Mouse (Mus musculus) lung, postnatal 25 days (tissue): ENCODE measurements around the gene Olfr1355.
"Not testable (repeated sequence)": the region's sequence is repeated elsewhere in the genome, so short reads cannot be mapped to it uniquely, and the experiment has no call there.

Source experiments
- DNase-seq: peaks from one replicate; pipeline ENCODE4 v3.0.0; 2022; ENCODE audit warnings: low spot score

The Olfr1355 gene

GRCm38 (mm10) chr10:78875240-78875639, at the start of gene Olfr1355:
Gene Olfr1355, plus strand, starts transcription at chr10:78875540.
- no peak for DNase-seq

DNA sequence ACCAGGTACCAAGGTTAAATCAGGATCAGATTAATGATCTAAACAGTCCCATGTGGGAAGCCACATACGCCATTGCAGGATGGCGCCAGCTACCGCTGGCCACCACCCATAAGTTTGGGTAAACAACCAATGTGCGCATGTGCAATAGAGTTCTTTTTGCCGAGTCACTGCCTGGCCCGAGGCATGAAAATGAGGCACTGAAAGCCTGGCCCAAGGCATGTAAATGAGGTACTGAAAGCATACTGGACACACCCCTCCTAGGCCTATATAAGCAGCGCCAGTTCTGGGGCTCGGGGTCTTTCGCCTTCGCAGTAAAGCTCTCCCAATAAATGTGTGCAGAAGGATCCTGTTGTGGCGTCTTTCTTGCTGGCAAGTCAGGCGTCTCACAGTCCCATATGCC, 34.9 kb upstream of the Olfr1355 start:
- DNase-seq = not testable (repeated sequence)

- no peak for DNase-seq
Measured at GRCm38 (mm10) chr10:78852066-78852465, 23.3 kb upstream of the Olfr1355 start, which contains the start of gene Olfr1356. Gene Olfr1356, minus strand, starts transcription at chr10:78852166.

DNA sequence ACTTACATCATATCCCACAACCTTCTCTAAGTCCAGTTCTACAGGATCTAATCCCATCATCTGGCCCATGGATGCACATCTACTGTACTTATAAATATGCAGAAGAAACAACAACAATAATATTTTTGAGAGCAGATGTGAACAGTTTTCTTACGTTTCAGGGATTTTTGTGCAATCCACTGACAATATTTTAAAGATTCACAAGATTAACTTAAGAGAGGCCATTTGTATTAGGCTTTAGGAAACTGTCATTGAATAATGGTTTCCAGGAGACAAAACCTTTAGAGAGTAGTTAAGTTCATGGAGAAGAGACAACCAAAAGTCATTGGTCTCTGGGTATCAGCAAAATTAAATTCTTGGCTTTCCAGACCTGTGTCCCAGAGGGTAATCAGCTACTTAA, 37.5 kb downstream of the Olfr1355 start, which contains the start of gene Olfr1354:
Olfr1354 (plus strand) TSS at position 301 of the 400 bp plus-strand sequence.
- DNase-seq = not testable (repeated sequence)
